Mouse (Mus musculus): ENCODE measurements around the gene Ace2.

The Ace2 gene

DNA sequence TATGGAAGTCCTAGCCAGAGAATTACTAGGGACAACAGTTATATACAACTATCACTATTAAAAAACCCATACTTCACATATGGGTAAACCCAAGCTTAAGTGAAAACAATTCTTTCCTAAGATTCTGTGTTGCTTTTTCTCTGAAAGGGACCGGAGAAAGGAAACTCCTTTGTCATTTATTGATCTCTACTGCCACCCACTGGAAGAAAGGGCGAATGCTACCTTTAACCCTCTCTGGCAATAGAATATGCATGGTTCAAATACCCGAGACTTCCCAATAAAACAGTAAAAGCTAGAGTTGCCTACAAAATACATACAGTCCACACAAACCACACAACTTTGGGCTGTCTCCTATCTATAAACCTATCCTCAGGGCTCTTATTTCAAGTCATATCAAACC, 40.6 kb downstream of the Ace2 start:
- DNase-seq (ENCODE audit: low spot score in 2 of 2), result peak; percentile 3 to 40

DNA sequence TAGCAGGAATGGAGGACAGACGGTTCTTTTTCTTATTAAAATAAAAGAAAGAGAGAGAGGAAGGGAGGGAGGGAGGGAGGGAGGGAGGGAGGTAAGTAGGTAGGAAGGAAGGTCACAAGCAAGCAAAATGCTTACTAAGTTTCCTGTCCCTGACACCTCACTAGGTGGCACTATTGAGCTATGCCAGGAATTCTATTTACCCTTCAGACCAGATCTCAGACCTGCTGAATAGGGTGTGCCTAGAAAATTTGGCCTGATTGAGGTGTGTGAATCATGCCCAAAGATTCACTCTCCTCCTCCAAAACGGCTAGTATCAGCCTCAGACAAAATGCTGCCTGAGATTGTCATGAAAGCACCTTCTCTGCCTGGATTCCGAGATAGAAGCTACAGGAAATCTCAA, 44.7 kb downstream of the Ace2 start:
- DNase-seq (ENCODE audit: low spot score in 2 of 2), result peak in 1 of 2 experiments; percentile 10

DNA sequence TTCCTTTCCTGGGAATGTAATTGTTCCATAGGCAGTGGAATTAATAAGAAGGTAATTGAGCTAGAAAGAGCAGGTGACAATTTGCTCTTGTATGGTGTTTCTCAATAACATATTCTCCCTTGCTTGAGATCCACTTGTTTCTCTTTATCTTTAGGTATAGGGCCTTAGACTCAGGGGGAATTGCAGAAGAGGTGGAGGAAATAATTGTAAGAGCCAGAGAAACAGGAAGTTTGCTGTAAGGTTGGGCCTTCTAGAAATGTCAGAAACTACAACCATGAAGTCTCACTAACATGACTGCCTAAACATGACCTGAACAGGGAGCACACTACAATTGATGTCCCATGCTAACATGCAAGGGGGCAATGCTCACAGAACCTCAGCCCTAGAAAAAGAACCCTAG, 50.7 kb downstream of the Ace2 start:
- DNase-seq (ENCODE audit: low spot score in 2 of 2), result no peak

DNA sequence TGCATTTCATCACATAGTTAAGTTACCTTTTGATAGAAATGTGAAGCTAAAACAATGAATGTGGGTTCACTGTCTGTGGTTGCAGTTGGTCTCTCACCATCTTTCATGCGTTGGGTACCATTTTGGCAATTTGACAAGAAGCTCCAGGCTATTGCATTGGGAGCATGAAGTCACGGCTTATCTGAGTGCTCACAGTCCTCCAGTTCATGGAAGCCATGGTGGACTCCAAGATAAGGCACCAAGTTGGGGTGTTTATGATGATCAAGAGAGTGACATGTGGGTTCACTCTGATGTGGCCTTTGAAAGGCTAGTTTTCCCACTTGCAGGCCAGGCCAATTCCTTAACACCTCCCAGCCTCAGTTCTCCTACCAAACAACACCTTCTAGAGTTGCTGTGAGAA, 58.5 kb downstream of the Ace2 start:
- DNase-seq (ENCODE audit: low spot score in 2 of 2), result no peak

DNA sequence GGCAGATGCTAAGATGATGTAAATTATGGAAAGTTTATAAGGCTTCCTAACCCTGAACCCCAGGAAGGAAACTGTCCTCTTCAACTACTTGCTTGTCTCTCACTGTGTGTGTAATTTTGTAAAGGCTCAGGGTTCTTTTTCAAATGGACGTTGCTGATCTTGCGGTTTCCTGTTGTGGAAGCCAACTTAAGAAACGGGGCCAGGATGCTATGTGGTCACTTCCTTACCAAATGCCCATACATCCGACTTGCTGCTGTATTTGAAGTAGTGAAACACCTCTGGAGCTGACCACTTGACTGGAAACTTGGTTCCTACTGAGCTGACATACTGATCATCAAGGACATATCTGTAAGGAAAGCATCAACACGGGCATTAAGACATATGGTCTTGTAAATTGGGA, 61.4 kb downstream of the Ace2 start:
- no peak for DNase-seq (ENCODE audit: low spot score in 2 of 2)

DNA sequence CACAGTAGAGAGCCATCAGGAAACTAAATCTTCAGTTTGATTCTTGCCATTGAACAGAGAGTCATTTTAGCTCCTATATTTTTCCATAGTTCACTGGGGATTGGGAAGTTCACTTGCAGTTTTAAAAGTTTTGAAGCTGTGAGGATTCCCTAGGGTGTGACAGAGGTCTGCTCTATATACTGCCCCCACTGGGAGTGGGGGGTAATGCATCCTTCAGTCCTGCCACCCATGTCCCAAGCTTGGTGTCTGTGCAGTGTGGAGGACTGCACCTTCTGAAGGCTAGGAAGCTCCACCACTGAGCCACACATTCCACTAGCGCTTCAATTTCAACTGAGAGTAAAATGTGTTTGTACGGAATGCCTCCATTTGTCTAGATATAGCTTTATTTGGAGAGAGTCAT, 82.9 kb downstream of the Ace2 start:
- DNase-seq (ENCODE audit: low spot score in 2 of 2), result no peak

DNA sequence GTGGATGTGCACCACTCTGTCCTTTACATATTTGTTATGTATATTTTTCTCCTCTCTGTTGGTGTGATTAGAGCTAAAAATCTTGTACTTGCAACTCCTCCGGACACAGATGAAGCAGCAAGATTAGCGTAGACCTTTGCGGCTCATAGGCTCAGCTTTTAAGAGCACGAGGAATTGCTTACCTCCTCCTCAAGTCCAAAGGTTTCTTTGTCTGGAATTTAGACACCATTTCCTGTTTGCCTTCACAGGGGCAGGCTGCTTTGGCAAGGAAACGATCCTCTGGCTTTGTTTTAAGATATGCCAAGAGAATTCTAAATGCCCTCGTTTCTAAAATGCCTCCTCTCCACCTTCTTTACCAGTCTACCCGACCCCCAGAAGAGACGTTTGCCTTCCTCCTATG, 94.2 kb downstream of the Ace2 start:
- DNase-seq (ENCODE audit: low spot score in 2 of 2), result no peak
